Mouse (Mus musculus) ES-E14 (cell line): Measurements from ENCODE around the gene Strn.

Experiments used
- CHD2 ChIP-seq: IDR thresholded peaks from 2 replicates; pipeline ENCODE4 v1.6.1; 2014; ENCODE audit warnings: mild to moderate bottlenecking, low read depth, low read length, inconsistent platforms
- HCFC1 ChIP-seq: IDR thresholded peaks from 2 replicates; pipeline ENCODE4 v1.6.1; 2012; ENCODE audit warnings: low read length, inconsistent platforms, borderline replicate concordance; ENCODE audit not compliant: insufficient read depth
- MAFK ChIP-seq: IDR thresholded peaks from 2 replicates; pipeline ENCODE4 v1.6.1; 2014; ENCODE audit warnings: mild to moderate bottlenecking, low read depth, low read length, inconsistent platforms; ENCODE audit not compliant: insufficient read depth
- ZC3H11A ChIP-seq: IDR thresholded peaks from 2 replicates; pipeline ENCODE4 v1.6.1; 2012; ENCODE audit warnings: low read depth, mild to moderate bottlenecking, inconsistent platforms, low read length, borderline replicate concordance
- ZNF384 ChIP-seq: IDR thresholded peaks from 2 replicates; pipeline ENCODE4 v1.6.1; 2012; ENCODE audit warnings: low read depth, low read length, inconsistent platforms

- TF ChIP-seq ZNF384 (no peak), ZC3H11A (no peak), HCFC1 (no peak), MAFK (no peak), CHD2 (no peak)
Measured at GRCm38 (mm10) chr17:78619981-78620380, 117.0 kb downstream of the Strn start.
